Mouse (Mus musculus) neural tube, embryonic 11.5 days (tissue): ENCODE measurements around the gene Rtn4ip1. TPM values are rescaled to one million over a fixed set of nuclear protein-coding genes. Genes with fewer than 3 reads are reported as not detected.
"Not testable (repeated sequence)": the region's sequence is repeated elsewhere in the genome, so short reads cannot be mapped to it uniquely, and the experiment has no call there.

ENCODE experiments used
- ATAC-seq: fragments of 200-750 bp; cut with Nextera tagmentation; 2 replicates; pipeline ENCODE4 v1.8.0; 2017; ENCODE audit warnings: moderate number of reproducible peaks, mild to moderate bottlenecking, moderate TSS enrichment, moderate library complexity; ENCODE audit not compliant: insufficient read depth, low FRiP score, low TSS enrichment
- DNase-seq: peaks from one replicate; pipeline ENCODE4 v3.0.0-alpha.2; 2015; ENCODE audit warnings: low spot score
- H3K27ac ChIP-seq: fragments of 300-500 bp; sonication (generic); 2 replicates; pipeline ENCODE4 v1.5.1; 2014; ENCODE audit warnings: low read depth, mild to moderate bottlenecking, low read length
- H3K27me3 ChIP-seq: fragments of 300-500 bp; sonication (generic); 2 replicates; pipeline ENCODE4 v1.6.1; 2014; ENCODE audit warnings: mild to moderate bottlenecking, low read length, mixed read lengths; ENCODE audit not compliant: control insufficient read depth, insufficient read depth
- H3K36me3 ChIP-seq: fragments of 300-500 bp; sonication (generic); 2 replicates; pipeline ENCODE4 v1.6.1; 2014; ENCODE audit warnings: mild to moderate bottlenecking, low read length, moderate library complexity, mixed read lengths; ENCODE audit not compliant: control insufficient read depth, insufficient read depth
- H3K4me1 ChIP-seq: fragments of 300-500 bp; sonication (generic); 2 replicates; pipeline ENCODE4 v1.6.1; 2014; ENCODE audit warnings: low read length, mixed read lengths; ENCODE audit not compliant: control insufficient read depth, insufficient read depth
- H3K4me2 ChIP-seq: fragments of 300-500 bp; sonication (generic); 2 replicates; pipeline ENCODE4 v1.6.1; 2014; ENCODE audit warnings: low read depth, mild to moderate bottlenecking, moderate library complexity
- H3K4me3 ChIP-seq: fragments of 300-500 bp; sonication (generic); 2 replicates; pipeline ENCODE4 v1.5.1; 2014; ENCODE audit warnings: low read depth, low read length
- H3K9ac ChIP-seq: fragments of 300-500 bp; sonication (generic); 2 replicates; pipeline ENCODE4 v1.6.1; 2014; ENCODE audit warnings: mild to moderate bottlenecking, low read length
- H3K9me3 ChIP-seq: fragments of 300-500 bp; sonication (generic); 2 replicates; pipeline ENCODE4 v1.6.1; 2016; ENCODE audit warnings: low read length; ENCODE audit not compliant: control insufficient read depth
- WGBS: fragments of 180-500 bp; shearing (Covaris S2); extraction: QIAGEN DNeasy Blood & Tissue Kit; methylation state at CpG from one replicate; pipeline ENCODE4 v1.1.7; 2014; 5-methylcytosine and 5-hydroxymethylcytosine counted together
- polyA plus RNA-seq: library from polyadenylated mRNA; unstranded; fragments of >200 nt; fragmentation: Nextera tagmentation; extraction: Ambion mirVana; gene quantifications from 2 replicates; pipeline ENCODE4 v1.2.1, GENCODE M21; 2014

Gene Rtn4ip1
- polyA plus RNA-seq, 1 experiment from 2014 or later = 19.4 TPM

DNA sequence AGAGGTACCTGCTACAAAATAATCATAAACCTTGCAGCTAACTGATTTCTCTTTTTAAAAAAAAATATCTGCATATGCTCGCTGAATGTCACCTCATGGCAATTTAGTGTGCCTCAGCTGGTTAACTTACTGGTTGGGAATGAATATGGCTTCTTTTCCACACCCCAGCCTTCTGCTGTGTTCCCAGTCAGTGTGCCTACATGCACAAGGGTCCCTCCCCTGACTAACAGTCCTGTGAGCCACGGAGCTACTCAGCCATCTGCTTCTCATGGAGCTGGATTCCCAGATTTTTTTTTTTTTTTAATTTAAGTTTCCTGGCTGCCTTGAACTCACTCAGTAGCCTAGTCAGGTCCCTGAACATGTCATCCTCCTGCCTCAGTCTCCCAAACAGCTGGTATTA lies 63.3 kb downstream of the Rtn4ip1 start:
- H3K9ac ChIP-seq = no peak overlapping the region
- no peak overlapping the region for H3K4me3 ChIP-seq
- DNase-seq = no peak
- H3K4me1 ChIP-seq = no peaks in the 10 kb centered on the region
- H3K27me3 ChIP-seq = no peaks in the 10 kb centered on the region
- H3K9me3 ChIP-seq = no peaks in the 10 kb centered on the region
- no peaks in the 10 kb centered on the region for H3K36me3 ChIP-seq
- no peak overlapping the region for H3K4me2 ChIP-seq
- WGBS = 64% methylated on average over 2 of the region's 2 CpGs
- no peak overlapping the region for H3K27ac ChIP-seq
- ATAC-seq = no peak

DNA sequence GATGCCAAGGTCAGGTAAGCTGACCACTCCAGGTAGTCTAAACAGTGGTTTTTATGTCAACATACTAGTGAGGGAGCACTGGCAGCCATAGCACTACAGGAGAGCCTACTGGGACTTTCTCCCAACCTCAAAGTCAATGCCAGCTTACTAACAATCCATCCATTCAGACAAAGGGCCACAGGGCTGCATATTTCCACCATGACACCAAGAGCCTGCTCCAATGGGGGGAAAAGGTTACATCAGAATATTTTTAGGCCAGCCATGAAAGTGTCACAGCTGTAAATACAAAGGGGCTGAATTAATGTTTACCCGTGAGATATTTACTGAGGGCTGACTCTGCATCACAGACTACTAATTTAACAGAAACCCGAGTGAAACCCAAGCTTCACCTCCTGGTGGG lies 71.6 kb downstream of the Rtn4ip1 start:
- Histone ChIP-seq H3K4me1 (no peaks in the 10 kb centered on the region), H3K4me3 (no peak overlapping the region), H3K27ac (no peak overlapping the region), H3K36me3 (no peaks in the 10 kb centered on the region), H3K9ac (no peak overlapping the region), H3K4me2 (no peak overlapping the region), H3K9me3 (no peaks in the 10 kb centered on the region), H3K27me3 (no peaks in the 10 kb centered on the region)
- ATAC-seq = no peak
- no peak for DNase-seq
- 58% methylated on average over 2 of the region's 2 CpGs for WGBS

DNA sequence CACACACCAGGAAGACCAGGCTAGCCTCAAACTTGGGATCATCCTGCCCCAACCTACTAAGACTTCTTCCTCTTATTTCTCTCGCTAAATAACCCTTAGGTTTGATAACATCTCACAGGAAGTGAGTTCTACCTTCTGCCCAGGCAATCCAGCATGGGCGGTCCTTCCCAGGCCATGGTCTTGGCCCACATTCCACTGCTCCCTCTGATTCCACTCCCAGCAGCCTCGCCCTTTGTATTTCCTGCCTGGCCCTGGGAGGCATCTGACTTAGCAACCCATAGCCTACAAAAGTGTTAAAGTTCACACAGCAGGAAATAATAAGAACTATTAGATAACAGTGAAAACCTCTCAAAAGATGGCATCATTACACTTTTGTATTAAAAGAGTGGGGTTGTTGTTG lies 75.7 kb downstream of the Rtn4ip1 start:
- Histone ChIP-seq H3K4me1 (no peaks in the 10 kb centered on the region), H3K27ac (no peak overlapping the region), H3K36me3 (no peaks in the 10 kb centered on the region), H3K27me3 (no peaks in the 10 kb centered on the region), H3K4me2 (no peak overlapping the region), H3K9ac (no peak overlapping the region), H3K4me3 (no peak overlapping the region), H3K9me3 (no peaks in the 10 kb centered on the region)
- no peak for ATAC-seq
- WGBS = 73% methylated on average over 3 of the region's 3 CpGs
- no peak for DNase-seq

DNA sequence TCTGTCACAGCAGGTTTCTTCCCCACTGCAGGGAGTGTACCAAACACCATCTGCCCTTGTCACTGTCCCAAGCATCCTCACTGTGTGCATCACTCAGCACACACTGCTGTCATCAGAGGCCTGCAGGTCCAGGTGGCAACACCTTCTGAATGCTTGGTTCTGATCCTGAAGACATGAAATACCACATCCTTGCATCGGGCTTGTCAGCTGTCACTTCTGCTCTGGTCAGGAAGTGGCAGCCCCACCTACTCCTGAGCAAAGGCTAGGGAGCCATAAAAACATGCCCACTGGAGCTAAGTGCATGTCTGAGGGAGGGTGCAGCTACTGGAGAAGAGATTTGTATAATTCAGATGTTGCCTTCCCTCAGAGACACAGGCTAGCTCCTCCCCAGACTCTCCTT lies 78.5 kb downstream of the Rtn4ip1 start:
- Histone ChIP-seq H3K9me3 (no peaks in the 10 kb centered on the region), H3K9ac (no peak overlapping the region), H3K27me3 (no peaks in the 10 kb centered on the region), H3K27ac (no peak overlapping the region), H3K4me2 (no peak overlapping the region), H3K4me1 (no peaks in the 10 kb centered on the region), H3K36me3 (no peaks in the 10 kb centered on the region), H3K4me3 (no peak overlapping the region)
- ATAC-seq (no peak), DNase-seq (no peak)
- WGBS = 70% methylated on average over 1 of the region's 1 CpGs

DNA sequence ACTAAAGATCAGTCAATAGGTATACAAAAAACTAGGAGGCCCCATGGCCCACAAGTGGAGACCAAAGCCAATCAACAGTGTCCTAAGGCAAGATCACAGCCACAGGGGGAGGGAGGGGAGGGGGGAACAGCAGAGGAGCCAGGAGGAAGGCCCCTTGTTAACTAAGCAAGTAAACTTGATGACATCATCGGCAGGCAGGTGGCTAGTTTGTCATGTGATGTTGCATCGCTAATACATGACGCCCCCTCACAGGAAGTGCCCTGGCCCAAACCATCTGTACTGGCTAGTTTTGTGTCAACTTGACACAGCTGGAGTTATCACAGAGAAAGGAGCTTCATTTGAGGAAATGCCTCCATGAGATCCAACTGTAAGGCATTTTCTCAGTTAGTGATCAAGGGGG lies 79.1 kb downstream of the Rtn4ip1 start:
- not testable (repeated sequence) for H3K9ac ChIP-seq, ATAC-seq, DNase-seq, H3K9me3 ChIP-seq, H3K4me1 ChIP-seq, H3K4me2 ChIP-seq, H3K27ac ChIP-seq, H3K27me3 ChIP-seq, H3K36me3 ChIP-seq, H3K4me3 ChIP-seq
- WGBS = 92% methylated on average over 3 of the region's 3 CpGs

DNA sequence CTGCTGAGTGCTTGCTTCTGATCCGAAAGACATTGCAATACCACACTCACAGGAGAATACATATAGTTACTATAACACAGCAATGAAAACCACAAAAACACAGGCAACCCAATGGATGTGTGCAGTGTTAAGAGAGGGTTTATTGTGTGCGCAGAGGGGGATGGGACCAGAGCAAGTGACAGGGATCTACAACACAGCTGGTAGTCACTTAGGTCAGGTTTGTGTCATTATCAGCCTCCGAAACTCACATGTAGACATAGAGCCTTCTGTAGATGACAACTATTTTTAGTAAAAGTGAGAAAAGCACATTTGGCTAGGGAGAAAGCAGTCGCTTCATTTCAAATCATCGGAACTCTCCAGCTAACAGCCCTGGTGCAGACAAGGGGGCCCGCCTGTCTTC lies 80.9 kb downstream of the Rtn4ip1 start:
- no peaks in the 10 kb centered on the region for H3K9me3 ChIP-seq
- no peak overlapping the region for H3K27ac ChIP-seq
- H3K9ac ChIP-seq = no peak overlapping the region
- H3K4me2 ChIP-seq = no peak overlapping the region
- no peak overlapping the region for H3K4me3 ChIP-seq
- DNase-seq (no peak), ATAC-seq (no peak)
- 91% methylated on average over 6 of the region's 6 CpGs for WGBS
- H3K4me1 ChIP-seq = no peaks in the 10 kb centered on the region
- H3K36me3 ChIP-seq = no peaks in the 10 kb centered on the region
- H3K27me3 ChIP-seq = no peaks in the 10 kb centered on the region

DNA sequence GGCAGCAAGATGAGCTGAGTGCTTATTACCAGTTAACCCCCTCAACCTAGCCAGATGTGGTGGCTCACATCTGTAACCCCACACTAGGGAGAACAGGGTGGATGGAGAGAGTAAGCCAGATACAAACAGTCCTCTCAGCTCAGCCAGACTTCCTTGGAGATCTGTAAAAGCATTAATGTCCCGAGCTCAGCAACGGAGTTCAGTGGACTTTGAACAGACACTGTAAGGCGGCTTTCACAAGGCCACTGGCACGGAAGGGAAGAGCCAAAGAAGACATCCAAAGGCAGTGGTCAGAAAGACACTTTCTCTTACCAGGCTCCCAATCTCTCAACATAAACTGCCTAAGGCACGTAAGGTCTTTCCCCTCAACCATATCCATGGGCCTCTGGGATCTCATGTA lies 81.6 kb downstream of the Rtn4ip1 start:
- no peak for DNase-seq
- H3K27ac ChIP-seq = no peak overlapping the region
- H3K36me3 ChIP-seq = no peaks in the 10 kb centered on the region
- H3K4me1 ChIP-seq = no peaks in the 10 kb centered on the region
- no peak overlapping the region for H3K4me3 ChIP-seq
- no peaks in the 10 kb centered on the region for H3K27me3 ChIP-seq
- H3K4me2 ChIP-seq = no peak overlapping the region
- no peak overlapping the region for H3K9ac ChIP-seq
- no peaks in the 10 kb centered on the region for H3K9me3 ChIP-seq
- no peak for ATAC-seq
- 91% methylated on average over 5 of the region's 5 CpGs for WGBS

DNA sequence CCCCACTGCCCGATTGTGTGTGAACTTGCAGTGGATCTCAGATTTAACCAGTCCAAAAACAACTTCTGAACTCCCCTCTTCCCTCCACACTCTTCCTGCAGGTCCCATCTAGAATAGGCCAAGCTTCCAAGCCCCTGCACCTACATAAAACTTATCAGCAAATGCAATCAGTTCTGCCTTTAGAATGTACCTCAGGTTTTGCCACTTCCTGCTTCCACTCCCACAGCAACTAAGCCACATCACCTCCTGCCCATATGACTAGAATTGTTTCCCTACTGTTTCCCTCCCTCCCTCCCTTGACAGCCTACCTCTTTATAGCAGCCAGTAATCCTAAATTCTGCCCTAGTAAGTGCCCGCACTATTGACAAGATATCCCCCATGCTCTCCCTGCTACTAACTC lies 82.3 kb downstream of the Rtn4ip1 start:
- 93% methylated on average over 2 of the region's 2 CpGs for WGBS
- no peak overlapping the region for H3K27ac ChIP-seq
- ATAC-seq = no peak

DNA sequence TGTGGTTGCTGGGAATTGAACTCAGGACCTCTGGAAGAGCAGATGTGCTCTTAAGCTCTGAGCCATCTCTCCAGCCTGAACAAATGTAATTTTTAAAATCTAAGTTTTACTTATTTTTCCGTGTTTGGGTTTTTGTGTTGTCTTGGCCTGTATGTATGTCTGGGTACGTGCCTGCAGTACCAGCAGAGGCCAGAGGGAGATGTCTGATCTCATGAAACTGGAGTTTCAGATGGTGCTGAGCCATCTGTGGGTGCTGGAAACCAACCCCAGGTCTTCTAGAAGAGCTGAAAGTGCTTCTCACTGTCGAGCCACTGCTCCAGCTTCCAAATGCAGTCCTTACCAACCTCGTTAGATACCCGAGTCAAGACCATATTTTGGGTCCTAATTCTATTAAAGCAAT lies 89.7 kb downstream of the Rtn4ip1 start:
- no peak for ATAC-seq
- Histone ChIP-seq H3K4me1 (no peaks in the 10 kb centered on the region), H3K9ac (no peak overlapping the region), H3K36me3 (no peaks in the 10 kb centered on the region), H3K27ac (no peak overlapping the region), H3K4me3 (no peak overlapping the region), H3K4me2 (no peak overlapping the region), H3K27me3 (no peaks in the 10 kb centered on the region), H3K9me3 (no peaks in the 10 kb centered on the region)
- WGBS = 94% methylated on average over 5 of the region's 5 CpGs
- no peak for DNase-seq

More for the DNA sequence above, 82.3 kb downstream of the Rtn4ip1 start:
- Histone ChIP-seq H3K27me3 (no peaks in the 10 kb centered on the region), H3K4me2 (no peak overlapping the region), H3K4me1 (no peaks in the 10 kb centered on the region), H3K9me3 (no peaks in the 10 kb centered on the region), H3K36me3 (no peaks in the 10 kb centered on the region), H3K9ac (no peak overlapping the region), H3K4me3 (no peak overlapping the region)
- DNase-seq = no peak
